Mouse (Mus musculus): ENCODE results near the gene Cradd.

Cradd gene

GRCm38 (mm10) chr10:95273226-95273625 lies 50.7 kb downstream of the Cradd start:
- DNase-seq (ENCODE audit: extremely low spot score): no peak

- no peak for DNase-seq (ENCODE audit: extremely low spot score)
Measured at GRCm38 (mm10) chr10:95269151-95269550, 54.8 kb downstream of the Cradd start.

GRCm38 (mm10) chr10:95268366-95268765 lies 55.6 kb downstream of the Cradd start:
- DNase-seq (ENCODE audit: extremely low spot score): no peak

- no peak for DNase-seq (ENCODE audit: extremely low spot score)
Measured at GRCm38 (mm10) chr10:95266983-95267382, 57.0 kb downstream of the Cradd start.

- peak; percentile 40 for DNase-seq (ENCODE audit: extremely low spot score)
Measured at GRCm38 (mm10) chr10:95266041-95266762, 57.7 kb downstream of the Cradd start.

GRCm38 (mm10) chr10:95265576-95265975 lies 58.4 kb downstream of the Cradd start:
- no peak for DNase-seq (ENCODE audit: extremely low spot score)

GRCm38 (mm10) chr10:95264485-95265321 lies 59.2 kb downstream of the Cradd start:
- peak; percentile 69 for DNase-seq (ENCODE audit: extremely low spot score)

GRCm38 (mm10) chr10:95262388-95262787 lies 61.5 kb downstream of the Cradd start:
- no peak for DNase-seq (ENCODE audit: extremely low spot score)

- no peak for DNase-seq (ENCODE audit: extremely low spot score)
Measured at GRCm38 (mm10) chr10:95261279-95261678, 62.7 kb downstream of the Cradd start.

- DNase-seq (ENCODE audit: extremely low spot score): no peak
Measured at GRCm38 (mm10) chr10:95260420-95260819, 63.5 kb downstream of the Cradd start.

- DNase-seq (ENCODE audit: extremely low spot score): no peak
Measured at GRCm38 (mm10) chr10:95258471-95259155, 65.3 kb downstream of the Cradd start.

GRCm38 (mm10) chr10:95257979-95258378 lies 66.0 kb downstream of the Cradd start:
- DNase-seq (ENCODE audit: extremely low spot score): no peak

GRCm38 (mm10) chr10:95256095-95256494 lies 67.8 kb downstream of the Cradd start:
- DNase-seq (ENCODE audit: extremely low spot score): no peak

GRCm38 (mm10) chr10:95255018-95255680 lies 68.8 kb downstream of the Cradd start:
- DNase-seq (ENCODE audit: extremely low spot score): no peak

- no peak for DNase-seq (ENCODE audit: extremely low spot score)
Measured at GRCm38 (mm10) chr10:95254453-95255001, 69.4 kb downstream of the Cradd start.

GRCm38 (mm10) chr10:95254046-95254445 lies 69.9 kb downstream of the Cradd start:
- DNase-seq (ENCODE audit: extremely low spot score): no peak

GRCm38 (mm10) chr10:95251674-95252073 lies 72.3 kb downstream of the Cradd start:
- no peak for DNase-seq (ENCODE audit: extremely low spot score)

GRCm38 (mm10) chr10:95248362-95248761 lies 75.6 kb downstream of the Cradd start:
- DNase-seq (ENCODE audit: extremely low spot score): no peak

- no peak for DNase-seq (ENCODE audit: extremely low spot score)
Measured at GRCm38 (mm10) chr10:95246696-95247095, 77.2 kb downstream of the Cradd start.

- no peak for DNase-seq (ENCODE audit: extremely low spot score)
Measured at GRCm38 (mm10) chr10:95245680-95245982, 78.3 kb downstream of the Cradd start.

GRCm38 (mm10) chr10:95244961-95245679 lies 78.8 kb downstream of the Cradd start:
- DNase-seq (ENCODE audit: extremely low spot score): no peak

Data from embryo, embryonic 9.5 days (tissue).